Mouse (Mus musculus) left cerebral cortex, adult 11 months (tissue): ENCODE measurements around the gene Exoc3l.

ENCODE experiments used
- DNase-seq: peaks from one replicate; pipeline ENCODE4 v3.0.0; 2022; ENCODE audit warnings: low spot score

Gene Exoc3l

DNA sequence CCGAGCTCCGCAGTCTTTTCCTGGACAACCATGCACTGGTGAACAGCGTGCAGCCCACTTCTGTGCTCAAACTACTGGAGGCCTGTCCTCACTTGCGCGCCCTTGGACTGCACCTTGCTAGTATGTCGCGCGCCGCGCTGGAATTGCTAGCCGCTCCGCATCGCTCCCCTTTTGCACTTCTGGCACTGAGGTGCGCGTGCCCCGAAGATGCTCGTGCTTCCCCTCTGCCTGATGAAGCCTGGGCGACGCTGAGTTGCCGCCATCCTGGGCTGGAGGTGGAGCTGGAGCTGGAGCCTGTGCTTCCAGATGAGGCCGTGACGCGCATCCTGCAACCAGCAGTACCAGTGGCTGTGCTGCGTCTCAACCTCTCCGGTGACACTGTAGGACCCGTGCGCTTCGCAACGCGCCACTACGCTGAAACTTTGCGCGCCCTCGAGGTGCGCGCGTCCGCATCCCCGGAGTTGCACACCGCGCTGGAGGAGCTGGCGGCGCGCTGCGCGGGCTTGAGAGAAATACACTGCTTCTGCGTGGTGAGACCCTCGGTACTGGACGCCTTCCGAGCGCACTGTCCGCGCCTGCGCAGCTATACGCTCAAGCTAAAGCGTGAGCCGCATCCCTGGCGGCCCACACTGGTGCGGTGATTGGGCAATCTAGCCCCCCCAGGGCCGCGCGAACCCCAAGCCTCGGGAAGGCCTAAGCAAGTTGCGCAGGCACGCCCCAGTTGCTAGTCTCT lies 27.4 kb downstream of the Exoc3l start:
- DNase-seq: peak; percentile 82

- no peak for DNase-seq
These were observed 29.1 kb downstream of the Exoc3l start for GRCm38 (mm10) chr8:105266775-105267174.

- DNase-seq: no peak
These were observed 30.8 kb downstream of the Exoc3l start for GRCm38 (mm10) chr8:105265128-105265527.

GRCm38 (mm10) chr8:105264024-105264982 lies 31.6 kb downstream of the Exoc3l start, which contains the start of the genes Tradd and Fbxl8:
Gene Tradd (minus strand): TSS chr8:105264609.
Gene Fbxl8 (plus strand): TSS chr8:105264648.
- DNase-seq: no peak

- no peak for DNase-seq
These were observed 32.5 kb downstream of the Exoc3l start for GRCm38 (mm10) chr8:105263244-105263912.

DNA sequence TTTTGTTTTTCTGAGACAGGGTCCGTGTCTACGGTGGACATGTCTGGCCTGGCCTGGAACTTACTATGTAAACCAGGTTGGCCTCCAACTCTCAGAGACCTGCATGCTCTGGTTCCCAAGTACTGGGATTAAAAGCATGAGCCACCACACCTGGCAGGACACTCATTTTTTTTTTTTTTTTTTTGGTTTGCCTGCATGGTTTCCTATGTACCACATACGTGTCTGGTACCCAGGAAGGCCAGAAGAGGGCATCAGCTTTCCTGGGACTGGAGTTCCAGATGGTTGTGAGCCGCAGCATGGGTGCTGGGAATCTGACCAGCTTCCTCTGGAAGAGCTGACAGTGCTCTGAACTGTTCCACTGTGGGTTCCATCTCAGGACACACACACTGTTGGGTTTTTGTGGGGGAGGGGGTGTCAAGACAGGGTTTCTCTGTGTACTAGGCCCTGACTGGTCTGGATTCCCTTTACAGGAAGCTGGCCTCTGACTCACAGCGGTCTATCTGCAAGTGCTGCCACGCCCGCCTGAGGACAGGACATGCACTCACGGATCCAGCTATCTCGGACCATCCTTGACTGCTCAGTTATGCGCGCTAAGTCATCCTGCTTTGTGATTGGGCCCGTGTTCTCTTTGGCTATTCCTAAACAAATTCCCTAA lies 34.4 kb downstream of the Exoc3l start:
- DNase-seq: no peak

- DNase-seq: no peak
These were observed 35.4 kb downstream of the Exoc3l start for GRCm38 (mm10) chr8:105260371-105261099.

- no peak for DNase-seq
These were observed 36.1 kb downstream of the Exoc3l start for GRCm38 (mm10) chr8:105259721-105260320.

DNA sequence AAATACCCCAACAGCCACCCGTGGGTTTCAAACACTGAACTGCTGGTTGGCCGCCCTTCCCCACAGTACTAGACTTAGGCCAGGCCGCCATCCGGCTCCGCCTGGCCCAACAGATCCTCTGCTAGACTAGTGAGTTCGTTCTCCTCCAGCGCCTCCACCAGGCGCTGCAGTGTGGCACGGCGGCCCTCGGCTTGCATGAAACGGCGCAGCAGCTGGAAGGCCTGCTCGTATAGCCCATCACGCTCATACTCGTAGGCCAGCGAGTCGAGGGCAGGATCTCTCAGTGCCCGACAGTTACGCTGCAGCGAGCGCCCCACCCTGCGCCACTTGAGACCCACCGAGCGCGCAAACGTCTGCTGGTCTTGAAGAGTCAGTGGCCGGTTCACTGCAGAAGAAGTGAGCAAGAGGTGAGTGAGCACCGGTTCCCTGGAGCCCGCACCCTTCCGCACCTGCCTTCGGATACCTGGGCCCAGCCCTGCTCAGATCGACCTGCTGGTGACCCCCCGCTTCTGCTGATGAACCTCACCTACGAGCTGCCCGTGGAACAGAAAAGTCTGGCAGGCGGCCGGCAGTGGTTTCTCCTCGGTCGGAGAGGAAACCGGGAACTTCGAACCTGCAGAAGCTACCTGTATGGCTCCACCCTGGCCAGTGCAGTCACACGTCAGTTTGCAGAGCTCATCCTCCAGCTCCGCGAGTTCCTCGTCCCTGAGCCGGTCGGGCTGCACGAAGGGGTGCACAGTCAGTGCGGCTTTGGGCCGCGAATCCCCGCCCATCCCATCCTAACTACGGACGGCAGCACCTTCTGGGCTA lies 36.8 kb downstream of the Exoc3l start:
- no peak for DNase-seq

DNA sequence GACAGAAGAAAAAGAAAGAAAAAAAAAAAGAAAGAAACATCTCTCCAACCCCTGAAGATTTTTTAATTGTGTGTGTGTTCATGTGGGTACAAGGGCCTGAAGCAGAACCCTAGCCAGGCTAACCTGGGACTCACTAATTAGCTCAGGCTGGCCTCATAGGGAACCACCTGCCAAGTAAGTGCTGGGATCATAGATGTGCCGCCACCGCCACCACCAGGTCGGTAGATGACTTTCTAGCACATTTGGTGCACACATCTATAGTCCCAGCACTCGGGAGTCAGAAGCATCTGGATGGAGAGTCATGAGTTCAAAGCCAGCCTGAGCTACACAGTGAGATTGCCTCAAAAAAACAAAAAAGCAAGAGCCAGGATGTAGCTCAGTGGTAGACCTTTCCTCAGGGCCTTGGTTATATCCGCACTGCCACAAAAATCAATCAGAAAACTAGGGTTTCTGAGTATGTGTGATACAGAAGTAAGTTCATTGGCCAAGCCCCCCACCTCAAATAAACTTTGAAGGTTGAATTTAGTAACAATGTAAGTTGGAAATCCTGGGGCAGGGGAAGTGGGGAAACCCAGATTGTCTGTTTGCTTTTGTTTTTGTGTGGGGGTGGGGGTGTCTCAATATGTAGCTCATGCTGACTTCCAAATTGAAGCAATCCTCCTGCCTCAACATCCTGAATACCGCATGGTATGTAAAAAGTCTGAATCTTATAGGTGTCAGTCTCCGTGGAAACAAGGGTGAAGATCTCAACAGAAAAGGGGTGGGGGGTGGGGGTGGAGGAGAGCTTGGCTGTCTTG lies 38.4 kb downstream of the Exoc3l start:
- DNase-seq: no peak

GRCm38 (mm10) chr8:105254966-105255350 lies 40.9 kb downstream of the Exoc3l start, which contains the start of gene B3gnt9:
Gene B3gnt9 (minus strand): TSS chr8:105255153.
- DNase-seq: no peak

DNA sequence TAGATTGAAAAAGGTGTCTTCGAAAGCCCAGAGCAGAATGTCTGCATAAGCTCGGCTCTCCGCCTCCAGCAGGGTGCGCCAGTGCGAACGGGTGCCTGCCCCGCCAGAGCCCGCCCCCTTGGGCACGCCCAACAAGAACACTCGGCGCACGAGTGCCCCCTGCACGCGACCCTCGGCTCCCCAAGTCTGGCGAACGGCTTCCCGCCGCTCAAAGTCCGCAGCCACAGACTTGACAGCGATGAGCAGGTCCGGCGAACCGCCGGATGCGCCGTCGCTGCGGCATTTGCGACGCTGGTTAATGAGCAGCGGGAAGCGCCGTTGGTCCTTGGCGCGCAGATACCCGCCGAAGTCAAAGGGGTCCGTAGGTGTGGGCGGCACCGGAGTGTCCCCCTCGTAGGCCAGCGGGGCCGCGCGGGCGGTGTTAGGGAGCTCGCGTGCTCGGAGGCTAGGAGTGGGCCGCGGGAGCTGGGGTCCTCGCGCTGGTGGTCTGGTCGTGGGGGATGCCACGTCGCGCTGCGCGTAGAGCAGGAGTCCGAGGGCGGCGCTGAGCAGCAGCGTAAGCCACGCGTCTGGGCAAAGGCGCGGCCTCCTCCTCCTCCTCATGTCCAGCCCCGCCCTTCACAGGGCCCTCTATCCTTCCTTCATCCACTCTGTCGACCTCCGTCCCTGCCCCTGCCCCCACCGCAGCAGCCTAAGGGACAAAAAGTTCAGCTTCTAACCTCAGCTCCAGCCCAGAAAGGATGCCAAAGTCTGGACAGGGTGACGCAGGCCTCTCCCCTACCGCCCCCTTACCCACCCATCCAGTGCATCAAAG lies 41.5 kb downstream of the Exoc3l start:
- peak; percentile 87 for DNase-seq

GRCm38 (mm10) chr8:105253766-105254151 lies 42.1 kb downstream of the Exoc3l start:
- no peak for DNase-seq

DNA sequence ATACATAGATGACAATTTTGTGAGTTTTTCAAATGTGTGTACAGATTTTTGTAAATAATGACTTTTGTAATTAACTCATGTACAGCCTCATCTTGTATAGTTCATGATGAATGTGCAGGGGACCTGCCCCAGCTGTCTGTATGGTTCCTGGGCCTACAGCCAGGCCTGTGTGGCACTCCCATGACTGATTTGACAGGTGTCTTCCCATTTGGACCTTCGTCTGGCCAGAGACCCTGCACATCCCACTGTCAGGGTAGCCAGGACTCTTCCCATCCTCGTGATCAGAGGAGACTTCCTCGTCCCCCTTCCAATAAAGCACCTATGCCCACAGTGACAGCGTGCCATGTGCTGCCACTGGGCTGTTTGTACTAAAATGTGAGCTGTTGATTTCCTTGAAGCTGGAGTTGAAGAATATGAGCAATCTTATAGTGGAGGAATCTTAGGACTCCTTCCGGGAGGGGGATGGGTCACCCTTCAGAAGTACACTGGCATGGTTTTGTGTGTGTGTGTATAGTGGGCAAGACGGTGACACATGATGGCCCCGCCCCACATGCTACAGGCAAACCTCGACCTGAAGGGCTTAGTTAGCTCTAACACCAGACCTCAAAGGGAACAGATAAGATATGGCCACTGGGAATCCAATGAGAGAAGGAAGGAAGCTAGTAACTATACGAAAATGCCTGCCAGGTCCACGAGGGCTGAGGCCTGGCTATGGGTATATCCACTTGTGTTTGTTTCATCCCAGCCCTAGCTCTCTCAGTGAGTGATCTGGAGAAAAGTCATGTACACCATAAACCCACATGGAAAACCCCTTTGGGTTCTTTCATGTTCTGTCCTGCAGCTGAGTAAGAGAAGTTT lies 43.0 kb downstream of the Exoc3l start:
- no peak for DNase-seq

DNA sequence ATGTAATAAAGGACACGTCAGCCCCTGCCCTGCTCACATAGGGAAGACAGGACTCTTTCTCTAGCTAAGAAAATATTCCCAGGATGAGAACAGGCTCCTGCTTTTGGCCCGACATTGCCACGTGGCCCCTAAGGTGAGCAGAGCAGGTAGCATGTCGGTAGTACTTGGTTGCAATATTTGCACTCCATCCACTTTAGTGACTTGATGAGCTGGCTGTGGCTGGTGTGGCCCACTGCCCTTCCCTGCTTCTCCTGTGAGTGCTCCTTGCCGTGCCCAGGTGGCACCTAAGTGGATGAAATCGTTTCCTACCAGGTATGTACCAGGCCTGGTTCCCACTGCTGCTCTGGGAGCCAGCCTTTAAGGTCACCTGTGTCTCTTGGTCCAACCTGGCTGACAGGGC lies 43.9 kb downstream of the Exoc3l start:
- no peak for DNase-seq

GRCm38 (mm10) chr8:105241016-105241415 lies 54.9 kb downstream of the Exoc3l start:
- DNase-seq: no peak
